Mouse (Mus musculus): ENCODE measurements at regions not wholly inside any gene's neighbourhood (a gene's known extent, or its start where the extent isn't known, plus 50 kb on each side); places are given as distances from the start of the nearest gene placed in this dataset.

DNA sequence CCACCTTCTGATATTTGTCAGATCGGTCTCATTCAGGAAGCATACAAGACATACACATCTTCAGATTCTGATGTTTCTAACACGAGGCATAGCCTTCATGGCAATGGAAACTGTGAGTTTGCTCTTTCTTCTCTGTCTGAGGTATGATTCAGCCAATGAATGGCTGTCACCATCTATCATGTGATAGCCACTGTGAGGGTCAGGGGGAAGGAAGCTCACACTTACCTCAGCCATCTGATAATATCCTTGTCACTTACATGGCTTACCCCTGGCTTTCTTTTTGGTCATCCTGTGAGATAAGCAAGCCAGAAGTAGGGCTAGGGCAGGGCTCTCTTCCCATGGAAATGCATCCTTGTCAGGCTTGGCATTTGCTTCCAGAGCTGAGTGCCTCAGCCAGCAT lies 131.8 kb upstream of the Id2 start:
- TF ChIP-seq CTCF (IDR thresholded peaks at IDR 0.05; ENCODE audit: borderline replicate concordance, extremely low read depth, insufficient read depth, insufficient read length) (no peak), POLR2A (IDR thresholded peaks at IDR 0.05; ENCODE audit: borderline replicate concordance, extremely low read depth, insufficient read depth, insufficient read length, poor library complexity, severe bottlenecking) (no peak)
